Mouse (Mus musculus) liver, embryonic 14.5 days (tissue): Measurements from ENCODE around the gene Dscam. TPM values are rescaled to one million over a fixed set of nuclear protein-coding genes. Genes with fewer than 3 reads are reported as not detected.
A peak's percentile ranks its signal among the peaks of the same experiment; 100 is the strongest.

Experiments
- ATAC-seq: fragments of 200-750 bp; cut with Nextera tagmentation; 2 replicates; pipeline ENCODE4 v1.8.0; 2017; ENCODE audit warnings: moderate number of reproducible peaks, mild to moderate bottlenecking, moderate library complexity; ENCODE audit not compliant: insufficient read depth
- DNase-seq, 3 experiments: peaks; one replicate each; pipeline ENCODE4 v3.0.0-alpha.2; 2012 to 2013; ENCODE audit warnings: low read depth in 3 of 3, low spot score in 3 of 3
- H3K27ac ChIP-seq: fragments of 300-500 bp; sonication (generic); 2 replicates; pipeline ENCODE4 v1.5.1; 2014; ENCODE audit warnings: moderate library complexity, mild to moderate bottlenecking, control low read depth, inconsistent platforms
- H3K27me3 ChIP-seq: fragments of 300-500 bp; sonication (generic); 2 replicates; pipeline ENCODE4 v1.6.1; 2014; ENCODE audit warnings: mild to moderate bottlenecking, low read length, moderate library complexity; ENCODE audit not compliant: control insufficient read depth, insufficient read depth
- H3K36me3 ChIP-seq: fragments of 300-500 bp; sonication (generic); replicated peaks from 2 replicates; pipeline ENCODE4 v1.6.1; 2014; ENCODE audit warnings: low read depth; ENCODE audit not compliant: control insufficient read depth, insufficient read depth
- H3K4me1 ChIP-seq, 2 experiments: fragments of 200-500 bp in 1 of 2; fragments of 300-500 bp in 1 of 2; sonication (generic) in 1 of 2; replicated peaks; 2 replicates each; pipeline ENCODE4 v1.6.1; 2012 to 2014; ENCODE audit warnings: antibody characterized with exemption in 1 of 2, inconsistent platforms in 1 of 2, low read length in 1 of 2; ENCODE audit not compliant: control insufficient read depth in 2 of 2, insufficient read depth in 2 of 2
- H3K4me2 ChIP-seq: fragments of 300-500 bp; sonication (generic); 2 replicates; pipeline ENCODE4 v1.6.1; 2014; ENCODE audit warnings: low read depth, mild to moderate bottlenecking, control low read depth, moderate library complexity
- H3K4me3 ChIP-seq, 2 experiments: fragments of 200-500 bp in 1 of 2; fragments of 300-500 bp in 1 of 2; sonication (generic) in 1 of 2; 2 replicates each; pipeline ENCODE4 v1.5.1; 2012 to 2014; ENCODE audit warnings: low read depth in 2 of 2, low read length in 2 of 2, mild to moderate bottlenecking in 2 of 2, control low read depth in 1 of 2, inconsistent platforms in 1 of 2, moderate library complexity in 1 of 2; ENCODE audit not compliant: insufficient read depth in 1 of 2
- H3K9ac ChIP-seq: fragments of 300-500 bp; sonication (generic); replicated peaks from 2 replicates; pipeline ENCODE4 v1.6.1; 2014; ENCODE audit warnings: mild to moderate bottlenecking, control low read depth, moderate library complexity
- H3K9me3 ChIP-seq: fragments of 300-500 bp; sonication (generic); 2 replicates; pipeline ENCODE4 v1.6.1; 2016; ENCODE audit warnings: low read length, mixed read lengths; ENCODE audit not compliant: control insufficient read depth
- CTCF ChIP-seq: IDR thresholded peaks from 2 replicates; pipeline ENCODE4 v1.5.1; 2016; ENCODE audit warnings: antibody characterized with exemption, low read depth, control low read depth
- EP300 ChIP-seq: IDR thresholded peaks from 2 replicates; pipeline ENCODE4 v1.6.1; 2016; ENCODE audit warnings: antibody characterized with exemption, low read depth
- WGBS: fragments of 180-500 bp; shearing (Covaris S2); extraction: QIAGEN DNeasy Blood & Tissue Kit; methylation state at CpG from one replicate; pipeline ENCODE4 v1.1.7; 2014; ENCODE audit not compliant: insufficient replicate concordance; 5-methylcytosine and 5-hydroxymethylcytosine counted together
- polyA plus RNA-seq, 2 experiments: library from polyadenylated mRNA; depleted of rRNA in 1 of 2; stranded (reverse) in 1 of 2; unstranded in 1 of 2; fragments of >200 nt; fragmentation: Nextera tagmentation in 1 of 2; extraction: Ambion mirVana in 1 of 2; gene quantifications; 2 replicates each; pipeline versions ENCODE4 v1.2.1 to v1.2.3; 2012 to 2014

Dscam gene
- polyA plus RNA-seq, 2 experiments: not detected

DNA sequence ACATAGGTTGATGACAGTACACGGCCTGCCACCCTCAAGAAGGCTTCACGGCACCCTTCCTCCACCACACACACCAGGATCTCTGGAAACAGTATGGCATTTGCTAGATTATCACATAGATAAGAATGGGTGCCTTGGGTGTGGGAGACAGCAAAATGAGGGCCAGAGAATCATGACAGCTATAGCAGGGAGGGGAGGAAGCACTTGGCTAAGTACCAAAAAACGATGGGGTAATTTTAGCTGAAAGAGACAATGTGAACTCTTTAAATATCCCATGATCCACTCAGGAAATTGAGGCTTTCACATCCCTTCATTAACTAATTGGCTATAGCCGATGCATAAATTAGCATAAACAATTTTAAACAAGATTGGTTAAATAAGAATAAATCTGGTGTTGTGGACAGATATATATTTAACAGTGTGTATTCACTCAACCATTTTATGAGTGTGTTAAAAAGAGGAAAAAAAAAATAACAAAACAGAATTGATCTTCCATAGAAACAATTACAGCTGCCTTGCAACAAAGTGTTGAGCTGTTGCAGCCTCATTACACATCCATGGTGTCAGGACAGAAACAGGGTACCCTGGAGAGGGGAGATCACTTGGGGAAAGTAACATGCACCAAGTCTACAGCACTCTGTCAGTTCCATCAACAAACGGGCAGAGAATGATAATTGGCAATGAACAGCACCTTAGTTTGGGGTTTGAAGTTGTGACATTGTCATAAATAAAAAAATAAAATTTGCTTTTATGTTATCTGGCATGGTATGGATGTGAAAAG, 427.9 kb downstream of the Dscam start:
- TF ChIP-seq EP300: no peak
- TF ChIP-seq CTCF: no peak
- no peak for ATAC-seq
- H3K27ac ChIP-seq: no peak overlapping the region
- H3K36me3 ChIP-seq: no peaks in the 10 kb centered on the region
- peaks cover 0 to 8% of the 10 kb centered on the region in 2 experiments; a peak in 3 of 4 replicates for H3K4me1 ChIP-seq
- no peaks in the 10 kb centered on the region for H3K27me3 ChIP-seq
- H3K4me2 ChIP-seq: no peak overlapping the region
- no peak for DNase-seq
- no peaks in the 10 kb centered on the region for H3K9me3 ChIP-seq
- WGBS: 53% methylated on average over 5 of the region's 5 CpGs
- H3K9ac ChIP-seq: no peak overlapping the region
- no peak overlapping the region for H3K4me3 ChIP-seq

DNA sequence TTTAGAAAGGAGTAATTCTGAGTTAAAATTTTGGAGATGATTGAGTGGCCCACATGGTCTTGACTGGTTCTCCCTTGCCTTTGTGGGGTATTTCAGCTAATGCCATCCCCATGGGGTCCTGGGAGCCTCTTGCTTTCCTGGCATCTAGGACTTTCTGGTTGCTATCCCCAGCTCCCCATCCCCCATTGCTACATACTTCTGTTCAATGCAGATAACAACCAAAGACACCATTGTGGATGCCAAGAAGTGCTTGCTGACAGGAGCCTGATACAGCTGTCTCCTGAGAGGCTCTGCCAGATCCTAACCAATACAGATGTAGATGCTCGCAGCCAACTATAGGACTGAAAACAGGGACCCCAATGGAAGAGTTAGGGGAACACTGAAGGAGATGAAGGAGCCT, 429.2 kb downstream of the Dscam start:
- 14% methylated on average over 1 of the region's 1 CpGs for WGBS
- Histone ChIP-seq H3K4me1 (peaks cover 0 to 8% of the 10 kb centered on the region in 2 experiments; a peak in 3 of 4 replicates), H3K27ac (no peak overlapping the region), H3K4me2 (no peak overlapping the region), H3K9ac (no peak overlapping the region), H3K27me3 (no peaks in the 10 kb centered on the region), H3K4me3 (no peak overlapping the region), H3K36me3 (no peaks in the 10 kb centered on the region), H3K9me3 (no peaks in the 10 kb centered on the region)
- TF ChIP-seq EP300: peak; percentile 40; the same call in 1 of the 2 replicates
- no peak for TF ChIP-seq CTCF
- ATAC-seq (peak; percentile 76), DNase-seq (peak in 1 of 3 experiments; percentile 2)

DNA sequence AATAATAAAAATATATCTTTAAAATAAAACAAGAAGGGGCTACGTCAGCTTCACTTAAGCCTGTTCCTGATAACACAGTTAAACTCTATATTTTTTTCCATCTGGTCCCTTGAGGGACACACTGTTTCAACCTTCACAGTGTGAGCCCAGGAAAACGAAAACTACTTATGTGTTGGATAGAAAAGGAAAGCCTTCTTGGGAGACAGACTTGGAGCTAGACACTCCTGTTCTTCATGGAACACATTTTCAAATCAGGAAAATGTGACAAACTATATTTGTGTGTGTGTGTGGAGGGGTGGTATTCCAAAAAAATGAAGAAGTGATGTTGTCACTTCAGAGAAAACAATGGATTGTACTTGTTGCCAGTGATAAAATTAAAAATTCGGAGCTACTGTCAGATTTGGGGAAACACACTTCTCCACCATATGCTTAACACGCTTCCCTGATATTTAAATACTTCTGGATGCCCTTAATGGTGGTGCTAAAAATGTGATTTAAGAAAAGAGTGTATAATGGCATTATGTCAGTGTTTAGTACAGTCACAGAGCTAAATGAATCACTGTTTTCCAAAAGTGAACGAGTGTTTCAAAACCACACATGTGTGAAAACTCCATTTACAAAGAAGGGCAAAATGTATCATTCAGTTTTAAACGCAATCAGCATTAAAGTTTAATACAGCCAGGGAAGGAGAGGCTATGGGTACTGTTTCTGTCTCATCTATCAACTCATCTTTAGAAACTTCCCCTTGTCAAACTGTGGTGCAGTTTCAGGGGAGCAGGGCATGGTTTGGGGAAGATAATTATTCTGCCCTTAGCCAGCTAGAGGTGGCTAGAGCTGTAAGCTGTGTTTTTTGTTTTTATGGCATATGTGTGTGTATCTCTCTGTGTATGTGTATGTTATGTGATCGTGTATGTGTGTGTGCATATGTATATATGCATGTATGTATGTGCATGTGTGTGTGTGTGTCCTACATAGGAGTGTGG, 430.2 kb downstream of the Dscam start:
- no peak for TF ChIP-seq CTCF
- TF ChIP-seq EP300: no peak
- H3K27ac ChIP-seq: no peak overlapping the region
- H3K36me3 ChIP-seq: no peaks in the 10 kb centered on the region

DNA sequence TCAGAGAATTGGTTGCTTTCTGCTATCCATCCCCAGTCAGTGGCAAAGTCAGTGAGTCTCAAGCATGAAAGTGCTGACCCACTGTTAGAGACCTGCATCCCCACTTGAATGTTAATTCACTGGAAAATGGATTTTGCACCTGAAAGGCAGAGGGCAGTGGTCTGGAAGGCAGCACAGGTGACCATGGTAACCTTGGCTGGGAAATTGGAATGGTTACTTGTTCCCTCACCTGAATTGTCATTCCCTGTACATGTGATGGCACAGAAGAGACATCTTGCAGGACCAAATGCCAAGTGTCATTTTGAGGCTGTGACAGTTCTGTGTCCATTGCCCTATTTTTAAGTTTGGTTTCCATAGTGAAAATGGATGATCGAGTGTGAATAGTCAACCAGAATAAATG, 434.1 kb downstream of the Dscam start:
- ATAC-seq: no peak
- no peak for DNase-seq
- H3K4me1 ChIP-seq: peaks cover 0 to 6% of the 10 kb centered on the region in 2 experiments; a peak in 2 of 4 replicates
- H3K27ac ChIP-seq: no peak overlapping the region
- H3K36me3 ChIP-seq: no peaks in the 10 kb centered on the region
- H3K9me3 ChIP-seq: no peaks in the 10 kb centered on the region
- WGBS: 55% methylated on average over 1 of the region's 1 CpGs
- no peak overlapping the region for H3K9ac ChIP-seq
- TF ChIP-seq EP300: no peak
- no peak for TF ChIP-seq CTCF
- no peak overlapping the region for H3K4me3 ChIP-seq
- no peak overlapping the region for H3K4me2 ChIP-seq
- H3K27me3 ChIP-seq: no peaks in the 10 kb centered on the region

More for the DNA sequence above, 430.2 kb downstream of the Dscam start:
- 43% methylated on average over 7 of the region's 7 CpGs for WGBS
- Histone ChIP-seq H3K4me1 (peaks cover 0 to 8% of the 10 kb centered on the region in 2 experiments; a peak in 3 of 4 replicates), H3K4me2 (no peak overlapping the region), H3K4me3 (no peak overlapping the region), H3K9me3 (no peaks in the 10 kb centered on the region), H3K27me3 (no peaks in the 10 kb centered on the region), H3K9ac (no peak overlapping the region)
- DNase-seq: no peak
- no peak for ATAC-seq
